Mouse (Mus musculus) c-Kit-positive CD71-positive TER-119-negative erythroid progenitor cells, embryonic 14.5 days (primary cell): ENCODE data around the gene Dzip1l.
A peak's percentile ranks its signal among the peaks of the same experiment; 100 is the strongest.

Experiments used
- DNase-seq: peaks from one replicate; pipeline ENCODE4 v3.0.0-alpha.2; 2013; ENCODE audit warnings: low read depth

The Dzip1l gene

GRCm38 (mm10) chr9:99660756-99661155 lies 31.5 kb downstream of the Dzip1l start:
- DNase-seq = no peak

- DNase-seq = no peak
These were observed 32.4 kb downstream of the Dzip1l start for GRCm38 (mm10) chr9:99661606-99662166.

- DNase-seq = peak; percentile 57
These were observed 33.1 kb downstream of the Dzip1l start for GRCm38 (mm10) chr9:99662406-99662805.

GRCm38 (mm10) chr9:99662887-99663286 lies 33.6 kb downstream of the Dzip1l start:
- DNase-seq = no peak

GRCm38 (mm10) chr9:99667596-99667995 lies 38.3 kb downstream of the Dzip1l start:
- DNase-seq = no peak

GRCm38 (mm10) chr9:99671603-99672002 lies 42.3 kb downstream of the Dzip1l start:
- no peak for DNase-seq

- DNase-seq = no peak
These were observed 46.4 kb downstream of the Dzip1l start for GRCm38 (mm10) chr9:99675714-99676113.

- DNase-seq = no peak
These were observed 52.8 kb downstream of the Dzip1l start for GRCm38 (mm10) chr9:99681980-99682570.

- DNase-seq = no peak
These were observed 55.8 kb downstream of the Dzip1l start for GRCm38 (mm10) chr9:99685061-99685521.

- DNase-seq = no peak
These were observed 56.4 kb downstream of the Dzip1l start for GRCm38 (mm10) chr9:99685536-99686231.

- DNase-seq = no peak
These were observed 60.5 kb downstream of the Dzip1l start for GRCm38 (mm10) chr9:99689796-99690195.

GRCm38 (mm10) chr9:99690386-99690785 lies 61.1 kb downstream of the Dzip1l start:
- no peak for DNase-seq

GRCm38 (mm10) chr9:99694961-99695360 lies 65.7 kb downstream of the Dzip1l start:
- no peak for DNase-seq

- no peak for DNase-seq
These were observed 70.6 kb downstream of the Dzip1l start for GRCm38 (mm10) chr9:99699752-99700389.

GRCm38 (mm10) chr9:99701187-99701586 lies 71.9 kb downstream of the Dzip1l start:
- DNase-seq = no peak

- DNase-seq = no peak
These were observed 72.9 kb downstream of the Dzip1l start for GRCm38 (mm10) chr9:99702215-99702614.

- no peak for DNase-seq
These were observed 74.4 kb downstream of the Dzip1l start for GRCm38 (mm10) chr9:99703711-99704110.

- DNase-seq = no peak
These were observed 77.0 kb downstream of the Dzip1l start for GRCm38 (mm10) chr9:99706264-99706663.

GRCm38 (mm10) chr9:99707425-99708126 lies 78.3 kb downstream of the Dzip1l start:
- no peak for DNase-seq

- DNase-seq = no peak
These were observed 80.4 kb downstream of the Dzip1l start for GRCm38 (mm10) chr9:99709588-99710248.

- DNase-seq = no peak
These were observed 81.0 kb downstream of the Dzip1l start for GRCm38 (mm10) chr9:99710297-99710696.

- DNase-seq = no peak
These were observed 87.8 kb downstream of the Dzip1l start, which contains the start of gene Cldn18 for GRCm38 (mm10) chr9:99717134-99717533. Gene Cldn18, minus strand, starts transcription at chr9:99717267.
